Mouse (Mus musculus) 416B (cell line): ENCODE measurements around the gene Cemip.

Experiments used
- DNase-seq: peaks from one replicate; pipeline ENCODE4 v3.0.0; 2011; ENCODE audit warnings: low read depth

Cemip gene

DNA sequence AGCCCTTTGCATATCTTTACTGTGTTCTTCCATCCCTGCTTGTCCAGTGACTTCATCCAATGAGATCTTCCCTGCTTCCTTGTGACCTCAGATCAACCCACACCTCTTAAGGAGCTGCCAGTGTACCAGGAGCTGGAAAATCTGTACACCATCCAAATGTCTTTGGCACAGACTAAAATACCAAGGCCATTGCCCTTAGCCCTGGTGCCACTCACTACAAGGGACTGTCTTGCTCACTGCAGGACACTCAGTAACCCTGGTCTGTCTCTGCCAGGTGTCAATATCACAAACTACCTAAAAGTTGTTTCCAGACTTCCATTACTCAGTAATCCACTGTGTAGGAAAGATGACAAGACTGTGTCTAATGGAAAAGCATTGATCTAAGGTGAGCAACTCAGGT lies 121.1 kb downstream of the Cemip start:
- DNase-seq = no peak

DNA sequence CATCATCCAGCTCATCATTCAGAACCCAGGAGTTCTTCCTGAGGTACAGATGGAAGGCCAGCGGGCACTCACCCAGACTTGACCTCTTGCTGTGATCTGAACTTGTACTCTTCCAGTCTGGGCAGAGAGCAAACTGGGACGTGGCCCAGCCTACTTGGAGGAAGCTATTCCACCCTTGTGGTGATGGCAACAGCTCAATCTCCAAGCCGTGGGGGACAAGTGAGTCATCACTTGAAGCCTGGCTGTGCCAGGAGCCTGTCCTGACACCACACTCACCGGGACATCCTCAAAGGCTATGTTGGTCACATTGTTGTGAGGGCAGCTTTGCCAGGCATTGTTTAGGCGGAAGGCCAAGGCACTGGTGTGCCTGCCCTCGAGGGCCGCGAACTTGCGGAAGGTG lies 133.8 kb downstream of the Cemip start:
- no peak for DNase-seq

- no peak for DNase-seq
These were observed 135.0 kb downstream of the Cemip start for GRCm38 (mm10) chr7:83951327-83951726.

DNA sequence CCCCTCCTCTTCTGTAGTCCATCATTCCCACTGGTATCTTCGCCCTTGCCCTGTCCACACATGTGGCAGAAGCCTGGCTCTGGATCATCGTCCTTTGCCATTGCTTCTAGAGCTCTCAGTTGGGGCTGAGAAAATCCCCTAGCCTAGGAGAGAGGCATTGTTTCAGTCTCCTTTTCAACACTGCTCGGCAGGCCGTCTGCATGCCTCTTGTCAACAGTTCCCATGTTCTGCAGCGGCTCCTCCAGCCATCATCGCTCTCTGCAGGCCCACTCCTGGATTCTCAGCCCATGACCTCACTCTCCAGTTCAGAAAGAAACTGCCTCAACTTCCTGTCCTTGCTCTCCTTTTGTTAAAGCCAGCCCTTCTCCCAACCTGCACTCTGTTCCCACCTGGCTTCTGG lies 136.6 kb downstream of the Cemip start:
- DNase-seq = no peak

DNA sequence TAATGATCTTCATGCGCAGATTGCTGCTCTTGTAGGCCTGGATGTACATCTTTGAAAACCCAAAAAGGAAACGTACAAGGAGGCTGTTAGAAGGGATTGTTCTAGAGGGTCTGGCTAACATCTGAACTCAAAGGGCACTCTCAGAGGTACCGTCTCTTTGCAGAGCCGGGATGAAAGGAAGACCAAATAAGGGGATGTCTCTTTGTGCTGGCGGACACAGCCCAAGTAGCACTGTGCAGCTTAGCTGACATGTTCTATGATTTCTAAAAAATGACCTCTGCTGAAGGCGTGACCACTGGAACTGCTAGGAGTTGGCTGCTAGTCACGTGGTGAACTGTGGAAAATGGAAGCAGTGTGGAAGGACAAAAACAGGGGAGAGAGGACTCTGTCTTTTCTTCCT lies 137.6 kb downstream of the Cemip start:
- DNase-seq = no peak

- no peak for DNase-seq
These were observed 144.6 kb downstream of the Cemip start for GRCm38 (mm10) chr7:83941701-83942101.

- DNase-seq = no peak
These were observed 146.2 kb downstream of the Cemip start for GRCm38 (mm10) chr7:83940136-83940535.

DNA sequence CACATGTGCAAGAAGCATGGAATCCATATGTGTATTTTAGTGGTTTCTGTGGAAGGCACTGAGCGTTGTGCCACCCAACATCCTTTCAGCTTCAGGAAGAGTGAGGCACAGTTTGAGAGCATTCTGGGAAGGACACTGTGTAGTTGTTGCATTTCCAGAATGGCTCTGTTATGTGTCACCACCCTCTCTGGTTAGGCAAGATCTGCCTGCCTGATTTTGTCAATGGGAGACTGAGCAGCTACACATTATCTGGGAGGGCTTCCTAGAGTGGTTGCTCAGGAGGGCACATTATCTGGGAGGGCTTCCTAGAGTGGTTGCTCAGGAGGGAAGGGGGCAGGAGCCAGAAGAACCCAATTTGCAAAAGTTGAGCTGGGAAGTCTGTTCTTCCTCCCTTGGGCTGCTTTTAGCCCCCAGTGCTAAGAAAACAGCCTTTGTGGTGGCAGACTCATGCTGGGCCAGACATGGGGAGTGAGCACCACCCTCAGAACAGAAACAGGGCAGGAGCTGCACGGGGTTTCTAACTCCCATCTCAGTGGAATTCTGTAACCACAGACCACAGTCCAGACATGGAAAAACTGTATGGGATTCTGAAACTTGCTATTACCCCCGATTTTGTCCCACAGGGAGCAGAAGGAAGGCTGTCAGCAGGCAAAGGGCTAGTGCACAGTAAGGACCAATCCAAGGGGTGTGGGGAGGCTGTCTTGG lies 147.1 kb downstream of the Cemip start:
- no peak for DNase-seq

DNA sequence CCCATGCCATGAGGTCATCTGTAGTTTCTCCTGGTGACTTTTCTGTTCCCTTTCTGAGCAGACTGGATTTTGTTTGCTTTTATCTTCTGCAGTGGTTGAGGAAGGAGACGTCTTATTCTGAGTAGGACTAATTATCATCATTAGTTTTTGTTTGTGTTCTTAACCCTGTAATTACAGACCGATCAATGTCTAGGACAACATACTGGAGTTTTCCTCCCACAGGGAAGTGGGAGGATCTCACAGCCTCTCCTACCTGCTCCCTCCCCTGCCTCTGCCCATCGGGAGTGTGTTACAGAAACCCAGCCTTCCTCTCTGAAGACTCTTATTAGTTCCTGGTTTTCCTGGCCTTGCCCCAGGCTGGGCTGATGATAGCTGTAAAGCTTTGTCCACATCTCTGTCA lies 164.7 kb downstream of the Cemip start:
- DNase-seq = no peak

DNA sequence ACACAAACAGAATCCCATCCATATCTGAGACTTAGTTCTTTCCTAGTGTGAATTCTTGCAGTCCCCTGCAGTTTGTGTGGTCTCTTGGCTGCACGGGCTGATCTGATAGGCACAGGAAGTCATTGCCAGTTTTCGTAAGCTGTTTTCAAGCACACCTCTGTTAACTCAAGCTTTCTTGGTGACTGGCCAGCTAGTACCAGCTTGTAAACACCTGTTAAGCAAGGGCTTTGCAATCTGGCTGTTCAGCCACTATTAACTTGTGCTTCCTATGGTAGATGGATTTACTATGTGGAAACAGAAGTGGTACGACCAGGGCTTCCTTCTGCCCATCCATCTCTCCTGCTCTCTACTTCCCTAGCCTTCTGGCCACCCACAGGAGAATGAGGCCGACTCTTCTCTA lies 166.1 kb downstream of the Cemip start:
- no peak for DNase-seq

DNA sequence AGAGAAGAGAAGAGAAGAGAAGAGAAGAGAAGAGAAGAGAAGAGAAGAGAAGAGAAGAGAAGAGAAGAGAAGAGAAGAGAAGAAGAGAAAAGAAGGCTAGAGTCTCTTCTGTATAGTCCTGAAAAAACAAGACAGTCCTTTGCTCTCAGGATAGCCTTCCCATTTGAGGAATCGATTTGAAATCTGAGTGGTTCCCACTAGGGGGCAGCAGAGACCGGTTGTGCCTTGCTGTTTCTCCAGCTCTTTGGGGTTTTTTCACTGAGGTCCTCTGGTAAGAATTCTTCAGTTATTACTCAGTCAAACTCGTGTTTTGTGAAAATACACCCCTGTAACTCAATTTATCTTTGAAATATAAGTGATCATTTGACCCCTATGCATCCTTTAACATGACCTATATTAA lies 171.7 kb downstream of the Cemip start:
- peak; percentile 70 for DNase-seq

- no peak for DNase-seq
These were observed 172.3 kb downstream of the Cemip start for GRCm38 (mm10) chr7:83913995-83914394.

DNA sequence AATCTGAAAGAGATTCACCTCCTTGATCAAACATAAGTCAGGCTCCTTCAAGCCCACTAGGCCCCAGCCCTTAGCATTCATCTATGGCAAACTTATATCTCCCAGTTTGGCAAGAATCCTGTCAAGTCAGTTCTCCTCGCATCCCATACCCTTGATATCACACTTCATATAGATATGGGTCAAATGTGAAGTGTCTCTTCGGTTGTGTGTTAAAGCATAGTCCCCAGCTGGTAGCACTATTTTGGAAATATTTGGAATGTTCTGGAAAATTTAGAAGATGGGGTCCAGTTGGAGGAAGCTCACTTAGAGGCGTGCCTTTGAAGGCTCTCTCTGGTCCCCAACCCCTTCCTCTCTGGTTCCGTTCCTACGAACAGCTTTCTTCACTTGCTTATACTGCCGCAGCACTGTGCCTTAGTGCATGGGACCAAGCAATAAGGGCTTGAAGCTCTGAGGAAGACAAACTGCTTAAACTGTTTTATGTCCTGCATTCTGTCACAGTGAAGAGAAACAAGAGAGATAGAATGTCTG lies 172.8 kb downstream of the Cemip start:
- no peak for DNase-seq

DNA sequence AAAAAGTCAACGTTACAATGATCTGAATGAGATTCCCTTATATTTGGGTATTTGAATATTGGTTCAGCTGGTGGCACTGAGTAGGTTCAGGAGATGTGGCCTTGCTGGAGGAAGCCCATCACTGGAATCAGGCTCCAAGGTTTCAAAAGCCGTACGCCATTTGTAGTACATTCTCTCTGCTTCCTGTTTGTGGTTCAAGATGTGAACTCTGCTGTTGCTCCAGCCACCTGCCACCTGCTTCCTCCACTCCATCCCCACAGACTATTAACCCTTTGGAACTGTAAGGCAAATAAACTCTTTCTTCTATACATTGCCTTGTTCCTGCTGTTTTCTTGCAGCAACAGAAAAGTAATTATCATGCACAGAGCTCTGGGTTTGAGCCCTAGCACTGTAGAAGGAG lies 174.4 kb downstream of the Cemip start:
- DNase-seq = peak; percentile 54

DNA sequence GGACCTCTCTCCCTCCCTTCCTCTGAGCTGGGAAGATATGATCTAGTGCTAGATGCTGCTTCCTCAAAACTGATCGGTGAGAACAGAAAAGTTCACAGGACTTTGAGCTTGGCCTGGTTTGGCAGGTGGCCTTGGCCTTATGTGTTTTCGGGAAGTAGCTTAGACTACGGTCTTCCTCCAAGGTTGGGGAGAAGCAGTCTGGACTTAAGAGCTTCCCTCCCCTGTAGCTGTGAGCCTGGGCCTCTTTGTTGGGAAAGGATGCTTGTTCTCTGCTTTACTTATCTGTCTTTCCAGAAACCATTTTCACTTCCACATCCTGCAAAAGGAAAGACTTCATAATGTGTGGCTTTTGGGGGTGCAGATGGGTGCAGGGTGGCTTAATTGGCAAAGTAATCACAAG lies 181.5 kb downstream of the Cemip start:
- peak; percentile 53 for DNase-seq

DNA sequence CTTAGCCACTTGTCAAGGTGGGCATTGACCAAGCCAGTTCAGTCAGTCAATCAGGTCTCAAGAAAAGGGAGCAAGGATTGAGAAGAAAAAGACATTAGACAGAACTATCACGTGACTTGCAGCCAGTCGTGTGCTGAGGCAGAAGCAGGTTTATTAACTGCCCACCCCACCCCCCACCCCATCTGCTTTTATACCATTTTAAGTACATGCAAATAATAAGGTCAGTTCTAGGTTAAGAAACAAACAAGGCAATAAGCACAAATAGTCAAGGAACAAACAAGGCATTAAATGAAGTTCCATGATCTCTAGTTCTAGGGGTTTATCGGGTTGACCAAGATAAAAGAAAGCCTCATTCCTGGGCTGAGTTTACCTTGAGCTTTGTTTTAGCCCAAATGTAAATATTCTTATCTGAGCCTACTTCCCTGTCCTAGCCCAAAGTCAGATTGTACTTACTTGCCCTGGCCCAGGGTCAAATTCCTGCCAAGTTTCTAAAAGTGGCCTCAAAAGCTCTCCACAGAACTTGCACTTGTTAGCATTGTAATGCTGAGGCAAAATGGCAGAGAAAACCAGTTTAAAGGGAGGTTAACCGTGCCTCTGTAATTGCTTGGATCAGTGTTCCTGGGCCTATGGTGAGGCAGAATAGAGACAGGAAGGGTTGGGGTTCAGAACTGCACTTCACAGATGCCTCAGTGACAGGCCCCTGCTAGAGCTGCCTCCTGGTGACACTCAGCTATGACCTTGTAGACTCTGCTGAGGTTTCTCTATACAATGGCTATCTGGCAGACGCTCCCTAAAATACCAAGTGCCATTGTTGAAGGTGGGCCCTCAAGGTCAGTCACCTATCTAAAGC lies 183.8 kb downstream of the Cemip start:
- DNase-seq = no peak

GRCm38 (mm10) chr7:83901425-83901824 lies 184.9 kb downstream of the Cemip start:
- no peak for DNase-seq

DNA sequence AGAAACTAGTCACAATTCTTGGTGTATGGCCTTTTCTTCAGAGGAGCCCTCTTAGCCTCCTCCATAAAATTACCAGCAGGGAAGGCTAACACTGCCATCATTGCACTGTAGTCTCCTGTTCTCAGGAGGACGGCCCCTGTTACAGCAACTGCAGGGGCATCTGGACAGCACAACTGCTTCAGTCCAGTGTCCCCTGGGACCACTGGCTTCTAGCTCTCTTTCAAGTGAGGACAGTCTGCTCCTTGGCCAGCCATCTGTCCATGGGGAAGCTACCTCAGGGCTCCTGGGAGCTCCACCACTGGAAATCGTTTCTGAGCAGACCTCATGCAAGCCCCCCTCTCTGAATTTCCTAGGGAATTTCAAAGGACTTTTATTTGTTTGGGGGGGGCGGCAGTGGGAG lies 185.8 kb downstream of the Cemip start:
- DNase-seq = no peak

DNA sequence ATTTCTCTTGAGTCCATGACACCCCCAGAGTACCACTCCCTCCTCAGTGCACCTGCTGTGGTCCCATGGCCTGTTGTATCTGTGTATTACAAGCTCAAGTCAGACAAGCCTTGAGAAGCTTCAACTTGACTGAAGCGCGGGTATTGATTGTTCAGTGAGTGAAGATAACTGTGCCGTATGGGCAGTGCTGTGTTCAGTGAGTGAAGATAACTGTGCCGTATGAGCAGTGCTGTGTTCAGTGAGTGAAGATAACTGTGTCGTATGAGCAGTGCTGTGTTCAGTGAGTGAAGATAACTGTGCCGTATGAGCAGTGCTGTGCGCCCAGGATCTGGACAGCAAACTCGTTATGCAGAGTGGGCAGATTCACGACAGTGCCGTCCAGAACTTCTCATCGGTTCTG lies 188.0 kb downstream of the Cemip start:
- no peak for DNase-seq

- DNase-seq = peak; percentile 62
These were observed 190.1 kb downstream of the Cemip start for GRCm38 (mm10) chr7:83896077-83896740.

DNA sequence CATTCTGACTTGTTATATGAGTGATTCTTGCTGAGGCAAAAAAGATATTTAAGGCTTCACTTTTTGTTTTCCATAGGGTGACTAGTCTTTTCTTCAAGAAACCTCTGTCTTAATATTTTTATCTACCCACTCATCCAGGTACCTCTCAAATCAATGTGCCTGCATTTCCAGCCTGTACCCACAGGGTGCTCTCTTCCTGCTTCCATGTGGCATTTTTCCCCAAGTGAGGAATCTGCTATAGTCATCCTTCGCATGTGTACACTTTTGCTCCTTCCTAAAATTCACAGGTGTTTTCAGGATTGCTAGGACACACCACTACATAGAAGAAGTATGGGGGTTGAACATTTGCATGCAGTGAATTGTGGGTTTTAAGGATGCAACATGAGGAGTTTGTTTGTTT lies 192.0 kb downstream of the Cemip start:
- DNase-seq = no peak

DNA sequence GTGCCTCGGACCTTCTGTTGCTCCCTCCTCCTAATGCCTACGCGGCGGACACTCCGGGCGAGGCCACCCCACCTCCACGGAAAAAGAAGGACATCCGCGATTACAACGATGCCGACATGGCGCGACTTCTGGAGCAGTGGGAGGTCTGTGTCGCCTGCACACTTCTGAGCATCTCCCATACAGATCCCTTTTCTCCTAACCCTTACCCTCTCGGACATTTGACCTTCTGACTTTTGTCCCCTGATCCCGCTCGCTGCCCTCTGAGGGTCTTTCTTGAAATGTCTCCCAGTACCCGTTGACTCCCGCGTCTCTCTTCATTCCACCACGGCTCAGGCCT lies 194.0 kb downstream of the Cemip start:
- DNase-seq = no peak
